Mouse (Mus musculus) cortical plate, adult 2 months (tissue): ENCODE results near the gene Odc1.

Experiments used
- CTCF ChIP-seq: fragments of 200-500 bp; IDR thresholded peaks from 2 replicates; pipeline ENCODE4 v1.5.1; 2011; ENCODE audit warnings: mild to moderate bottlenecking, control low read depth, low read length; ENCODE audit not compliant: insufficient read depth; ENCODE audit errors: extremely low read depth
- POLR2A ChIP-seq: fragments of 200-500 bp; IDR thresholded peaks from 2 replicates; pipeline ENCODE4 v1.6.1; 2011; ENCODE audit warnings: mild to moderate bottlenecking, low read length, control low read depth; ENCODE audit not compliant: insufficient read depth; ENCODE audit errors: extremely low read depth

- TF ChIP-seq CTCF (no peak), POLR2A (no peak)
These were observed 49.8 kb upstream of the Odc1 start for GRCm38 (mm10) chr12:17494809-17495208.
